Mouse (Mus musculus) kidney, adult 2 months (tissue): ENCODE measurements around the gene Vwa8. TPM values are rescaled to one million over a fixed set of nuclear protein-coding genes. Genes with fewer than 3 reads are reported as not detected.
A peak's percentile ranks its signal among the peaks of the same experiment; 100 is the strongest.

Experiments used
- DNase-seq: peaks from one replicate; pipeline ENCODE4 v3.0.0; 2021
- H3K27ac ChIP-seq: fragments of 200-500 bp; 2 replicates; pipeline ENCODE4 v1.5.1; 2012; ENCODE audit warnings: low read depth, low read length, control low read depth, inconsistent platforms; ENCODE audit not compliant: insufficient read depth
- H3K27me3 ChIP-seq: fragments of 200-500 bp; replicated peaks from 2 replicates; pipeline ENCODE4 v1.6.1; 2012; ENCODE audit warnings: mild to moderate bottlenecking, moderate library complexity, low read length, inconsistent platforms; ENCODE audit not compliant: control insufficient read depth, insufficient read depth
- H3K36me3 ChIP-seq: fragments of 200-500 bp; 2 replicates; pipeline ENCODE4 v1.6.1; 2012; ENCODE audit warnings: mild to moderate bottlenecking, moderate library complexity, low read length, inconsistent platforms; ENCODE audit not compliant: control insufficient read depth, insufficient read depth
- H3K4me1 ChIP-seq: fragments of 200-500 bp; 2 replicates; pipeline ENCODE4 v1.6.1; 2011; ENCODE audit warnings: low read length; ENCODE audit not compliant: control insufficient read depth, insufficient read depth
- H3K4me3 ChIP-seq: fragments of 200-500 bp; 2 replicates; pipeline ENCODE4 v1.5.1; 2011; ENCODE audit warnings: mild to moderate bottlenecking, low read depth, low read length, control low read depth; ENCODE audit not compliant: insufficient read depth
- CTCF ChIP-seq: fragments of 200-500 bp; conservative IDR thresholded peaks from 2 replicates; pipeline ENCODE4 v1.5.1; 2011; ENCODE audit warnings: low read depth, mild to moderate bottlenecking, control low read depth, low read length, moderate library complexity, mixed read lengths; ENCODE audit not compliant: insufficient read depth, insufficient read length
- POLR2A ChIP-seq: fragments of 200-500 bp; IDR thresholded peaks from one replicate; pipeline ENCODE4 v1.6.1; 2011; ENCODE audit warnings: low read depth, low read length, control low read depth
- WGBS: fragments of 180-500 bp; shearing (Covaris S2); methylation state at CpG from one replicate; pipeline ENCODE4 v1.1.7; 2018; 5-methylcytosine and 5-hydroxymethylcytosine counted together
- polyA plus RNA-seq: library from polyadenylated mRNA; depleted of rRNA; stranded (reverse); fragments of >200 nt; gene quantifications from 2 replicates; pipeline ENCODE4 v1.2.3, GENCODE M21; 2012

Gene Vwa8
- polyA plus RNA-seq, 1 experiment = 78.0 TPM

GRCm38 (mm10) chr14:79159451-79159850, 310.6 kb downstream of the Vwa8 start:
- Histone ChIP-seq H3K27me3 (no peaks in the 10 kb centered on the region), H3K36me3 (peaks cover 2% of the 10 kb centered on the region; the same call in 1 of the 2 replicates), H3K4me1 (peaks cover 7% of the 10 kb centered on the region), H3K27ac (no peak overlapping the region), H3K4me3 (no peak overlapping the region)
- DNase-seq = no peak
- TF ChIP-seq CTCF (no peak), POLR2A (no peak)
- 88% methylated on average over 8 of the region's 8 CpGs for WGBS

GRCm38 (mm10) chr14:79160486-79160885, 311.6 kb downstream of the Vwa8 start:
- no peak for DNase-seq
- Histone ChIP-seq H3K36me3 (peaks cover 6% of the 10 kb centered on the region), H3K27me3 (no peaks in the 10 kb centered on the region), H3K4me1 (peaks cover 10% of the 10 kb centered on the region), H3K27ac (no peak overlapping the region), H3K4me3 (no peak overlapping the region)
- WGBS = 73% methylated on average over 10 of the region's 10 CpGs
- TF ChIP-seq POLR2A (no peak), CTCF (no peak)

DNA sequence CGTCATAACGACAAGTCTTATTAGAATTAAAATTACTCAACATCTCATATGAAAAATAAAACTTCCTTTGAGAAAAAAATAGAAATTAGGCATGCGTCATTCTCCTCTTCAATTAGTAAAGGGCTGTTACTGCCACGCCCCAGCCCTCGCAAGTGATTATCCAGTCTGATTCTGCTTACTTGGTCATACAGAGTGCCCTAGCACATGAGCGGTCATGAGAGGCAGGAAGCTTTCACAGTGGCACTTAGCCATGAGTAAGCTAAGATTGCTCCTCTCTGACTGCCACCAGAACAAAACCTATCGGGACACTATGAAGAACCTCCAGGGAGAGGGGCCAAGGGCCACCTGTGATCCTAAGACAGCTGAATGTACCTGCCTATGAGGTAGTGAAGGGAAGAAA, 312.1 kb downstream of the Vwa8 start:
- Histone ChIP-seq H3K4me1 (peaks cover 10% of the 10 kb centered on the region), H3K36me3 (peaks cover 8% of the 10 kb centered on the region), H3K27me3 (no peaks in the 10 kb centered on the region), H3K4me3 (no peak overlapping the region), H3K27ac (no peak overlapping the region)
- TF ChIP-seq CTCF (no peak), POLR2A (no peak)
- WGBS = 78% methylated on average over 7 of the region's 7 CpGs
- no peak for DNase-seq

GRCm38 (mm10) chr14:79161741-79162140, 312.9 kb downstream of the Vwa8 start:
- H3K4me1 ChIP-seq = peaks cover 10% of the 10 kb centered on the region
- TF ChIP-seq CTCF (no peak), POLR2A (no peak)
- no peak for DNase-seq
- H3K27me3 ChIP-seq = no peaks in the 10 kb centered on the region
- whole genome bisulfite sequencing = 82% methylated on average over 9 of the region's 9 CpGs
- H3K4me3 ChIP-seq = no peak overlapping the region
- peaks cover 8% of the 10 kb centered on the region for H3K36me3 ChIP-seq
- no peak overlapping the region for H3K27ac ChIP-seq

- peaks cover 8% of the 10 kb centered on the region for H3K36me3 ChIP-seq
- TF ChIP-seq POLR2A = no peak
- TF ChIP-seq CTCF = no peak
These were observed 313.8 kb downstream of the Vwa8 start for GRCm38 (mm10) chr14:79162678-79163077.

DNA sequence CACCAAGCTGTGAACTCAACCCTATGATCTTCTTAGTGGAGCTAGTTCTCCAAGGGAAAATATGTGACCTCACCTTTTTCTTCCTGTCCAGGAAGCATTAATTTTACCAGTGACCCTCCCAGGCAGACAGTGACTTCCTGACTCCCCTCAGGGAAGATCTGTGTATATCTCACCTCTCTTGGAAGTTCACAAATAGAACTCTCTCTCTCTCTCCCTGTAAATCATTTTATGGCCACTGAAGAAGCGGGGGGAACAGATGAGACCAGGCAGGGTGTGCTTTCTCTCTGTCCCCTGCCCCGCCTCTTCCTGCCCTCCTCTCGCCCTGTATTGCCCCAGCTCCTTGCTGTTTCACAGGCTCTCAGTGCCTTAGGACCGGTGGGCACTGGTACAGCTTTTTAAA, 315.5 kb downstream of the Vwa8 start:
- WGBS = 64% methylated on average over 4 of the region's 4 CpGs
- peaks cover 8% of the 10 kb centered on the region for H3K36me3 ChIP-seq
- peak; percentile 81 for DNase-seq

More at GRCm38 (mm10) chr14:79162678-79163077, 313.8 kb downstream of the Vwa8 start:
- WGBS = 62% methylated on average over 9 of the region's 9 CpGs
- no peak for DNase-seq
- Histone ChIP-seq H3K27me3 (no peaks in the 10 kb centered on the region), H3K4me1 (peaks cover 7% of the 10 kb centered on the region), H3K27ac (no peak overlapping the region), H3K4me3 (no peak overlapping the region)

DNA sequence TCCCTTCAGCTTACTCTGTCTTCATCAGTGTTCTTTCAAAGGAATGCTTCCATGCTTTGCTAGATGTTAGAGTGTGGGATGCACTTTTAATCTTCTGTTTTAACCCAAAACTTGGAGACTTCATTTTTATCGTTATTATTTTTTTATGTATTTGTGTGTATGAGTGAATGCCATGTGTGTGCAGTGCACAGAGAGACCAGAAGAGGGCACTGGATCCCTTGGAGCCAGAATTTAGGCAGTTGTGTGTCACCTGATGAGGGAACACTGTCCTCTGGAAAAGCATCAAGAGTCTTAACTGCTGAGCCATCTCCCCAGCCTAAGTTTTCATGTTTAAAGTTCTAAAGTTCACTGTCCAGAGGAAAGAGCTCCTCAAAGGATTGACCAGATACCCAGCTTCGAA, 316.1 kb downstream of the Vwa8 start:
- Histone ChIP-seq H3K4me1 (peaks cover 3% of the 10 kb centered on the region; the same call in 1 of the 2 replicates), H3K36me3 (peaks cover 8% of the 10 kb centered on the region), H3K27ac (peak overlapping the region; percentile 85), H3K27me3 (no peaks in the 10 kb centered on the region), H3K4me3 (no peak overlapping the region)
- peak; percentile 38 for DNase-seq
- TF ChIP-seq CTCF = peak; percentile 36; the same call in 1 of the 2 replicates
- TF ChIP-seq POLR2A = no peak
- 84% methylated on average over 2 of the region's 2 CpGs for WGBS

More for the DNA sequence above, 315.5 kb downstream of the Vwa8 start:
- Histone ChIP-seq H3K27me3 (no peaks in the 10 kb centered on the region), H3K27ac (peak overlapping the region; percentile 85), H3K4me3 (no peak overlapping the region), H3K4me1 (peaks cover 3% of the 10 kb centered on the region; the same call in 1 of the 2 replicates)
- TF ChIP-seq CTCF (no peak), POLR2A (no peak)
